Mouse (Mus musculus) layer of hippocampus, adult 9-11 months (tissue): ENCODE measurements around the gene Adra2b.

Source experiments
- DNase-seq: peaks from one replicate; pipeline ENCODE4 v3.0.0; 2022

Gene Adra2b

GRCm38 (mm10) chr2:127387521-127387920, 24.5 kb downstream of the Adra2b start:
- no peak for DNase-seq

DNA sequence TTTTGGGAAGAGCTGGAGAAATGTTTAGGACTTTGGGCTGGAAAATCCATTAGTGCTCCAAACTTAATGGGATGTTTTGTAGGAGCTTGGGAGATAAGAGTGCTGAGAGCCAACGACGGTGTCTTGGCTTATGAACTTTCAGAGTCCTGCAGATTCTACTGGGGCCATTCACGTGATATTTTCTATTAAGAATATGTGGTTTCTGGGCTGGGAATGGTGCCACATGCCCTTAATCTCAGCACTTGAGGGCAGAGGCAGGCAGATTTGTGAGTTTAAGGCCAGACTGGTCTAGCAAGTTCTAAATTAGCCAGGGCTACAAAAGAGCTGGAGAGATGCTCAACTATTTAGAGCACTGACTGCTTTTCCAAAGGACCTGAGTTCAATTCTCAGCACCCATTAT, 27.3 kb downstream of the Adra2b start:
- DNase-seq = no peak

GRCm38 (mm10) chr2:127390846-127391245, 27.8 kb downstream of the Adra2b start:
- DNase-seq = no peak

DNA sequence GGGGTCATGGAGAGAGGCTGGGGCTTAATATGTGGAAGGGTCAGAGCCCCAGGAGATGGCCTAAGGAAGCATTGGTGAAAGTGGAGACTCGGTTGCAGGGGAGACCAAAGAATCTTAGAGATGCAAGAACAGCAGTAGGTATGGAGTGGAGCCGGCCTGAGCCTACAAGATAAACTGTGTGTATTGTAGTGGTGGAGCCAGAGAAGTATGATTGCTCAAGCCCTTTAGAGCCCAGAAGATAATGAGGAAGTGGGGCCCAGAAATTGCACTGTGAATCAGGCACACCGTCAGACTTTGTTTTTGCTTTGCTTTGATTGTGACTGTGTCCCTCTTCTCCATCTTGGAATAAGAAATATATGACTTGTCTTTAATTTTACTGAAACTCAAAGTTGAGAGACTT, 28.3 kb downstream of the Adra2b start:
- no peak for DNase-seq

GRCm38 (mm10) chr2:127394606-127395161, 31.7 kb downstream of the Adra2b start:
- no peak for DNase-seq

DNA sequence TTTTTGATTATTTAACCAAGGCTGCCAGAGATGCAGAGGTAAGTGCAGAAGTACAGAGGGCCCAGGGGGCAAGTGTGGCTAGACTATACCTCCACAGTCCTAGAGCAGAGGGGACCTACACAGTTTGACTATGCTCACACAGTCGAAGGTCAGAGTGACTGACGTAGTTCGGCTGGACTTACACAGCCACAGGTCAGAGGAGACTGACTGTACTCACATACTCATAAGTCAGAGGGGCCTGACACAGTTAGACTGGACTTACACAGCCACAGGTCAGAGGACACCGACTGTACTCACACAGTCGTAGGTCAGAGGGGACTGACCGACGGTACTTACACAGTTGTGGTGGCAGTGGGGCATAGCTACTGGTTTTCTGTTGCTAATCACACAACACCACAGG, 35.7 kb downstream of the Adra2b start:
- no peak for DNase-seq

GRCm38 (mm10) chr2:127411126-127411525, 48.1 kb downstream of the Adra2b start:
- DNase-seq = no peak

- no peak for DNase-seq
Measured at GRCm38 (mm10) chr2:127415806-127416205, 52.8 kb downstream of the Adra2b start.

DNA sequence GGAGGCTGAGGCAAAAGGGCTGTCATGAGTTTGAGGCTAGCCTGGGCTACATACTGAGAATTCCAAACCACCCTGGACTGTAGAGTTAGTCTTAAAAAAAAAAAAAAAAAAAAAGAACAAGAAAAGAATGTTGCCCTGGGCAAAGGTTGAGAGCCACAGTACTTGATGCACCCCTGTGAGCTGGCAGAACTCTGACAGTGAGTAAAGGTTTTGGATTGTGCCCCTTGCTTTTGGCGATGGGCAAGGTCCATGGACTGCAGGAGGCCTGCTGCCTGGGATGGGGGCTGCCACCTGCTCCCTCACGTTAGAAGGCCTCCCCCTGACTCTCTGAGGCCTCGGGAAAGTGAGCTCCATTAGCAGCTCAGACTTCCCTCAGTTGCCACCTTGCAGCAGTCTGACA, 53.7 kb downstream of the Adra2b start:
- no peak for DNase-seq
